Mouse (Mus musculus): ENCODE data around the gene Tut4. TPM values are rescaled to one million over a fixed set of nuclear protein-coding genes. Genes with fewer than 3 reads are reported as not detected.

Gene Tut4
- polyA plus RNA-seq, 1 experiment from 2014 or later: 62.4 TPM

DNA sequence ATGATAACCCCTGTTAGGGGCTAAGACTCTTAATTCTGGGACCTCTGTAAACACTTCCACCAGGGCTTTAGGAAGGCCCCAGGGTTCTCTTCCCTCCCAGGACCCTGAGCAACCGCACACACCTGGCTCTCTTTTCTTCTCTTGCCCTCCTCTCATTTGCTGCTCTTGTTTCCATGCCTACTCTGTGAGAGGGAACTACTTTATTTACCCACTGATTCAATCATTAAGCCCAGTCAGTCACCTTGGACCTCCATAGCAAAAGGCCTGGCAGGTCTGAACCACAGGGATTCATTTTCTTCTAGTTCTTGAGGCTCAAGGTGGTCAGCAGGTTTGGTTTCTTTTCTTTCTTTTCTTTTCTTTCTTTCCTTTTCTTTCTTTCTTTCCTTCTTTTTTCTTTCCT, 23.0 kb upstream of the Tut4 start:
- no peak for ATAC-seq (ENCODE audit: insufficient number of reproducible peaks, low FRiP score, low TSS enrichment, low read depth)
- peaks cover 6% of the 10 kb centered on the region; the same call in 1 of the 2 replicates for H3K4me1 ChIP-seq
- no peak overlapping the region for H3K9ac ChIP-seq
- no peak overlapping the region for H3K4me3 ChIP-seq (replicated peaks)
- H3K27ac ChIP-seq (replicated peaks): no peak overlapping the region
- no peaks in the 10 kb centered on the region for H3K9me3 ChIP-seq (replicated peaks)
- no peaks in the 10 kb centered on the region for H3K27me3 ChIP-seq
- WGBS: 86% methylated on average over 1 of the region's 1 CpGs
- no peaks in the 10 kb centered on the region for H3K36me3 ChIP-seq
- no peak overlapping the region for H3K4me2 ChIP-seq (replicated peaks)

GRCm38 (mm10) chr4:108438082-108438840, 21.0 kb upstream of the Tut4 start:
- Histone ChIP-seq H3K27ac (replicated peaks) (no peak overlapping the region), H3K27me3 (no peaks in the 10 kb centered on the region), H3K9ac (no peak overlapping the region), H3K4me1 (no peaks in the 10 kb centered on the region), H3K4me2 (replicated peaks) (no peak overlapping the region), H3K9me3 (replicated peaks) (no peaks in the 10 kb centered on the region), H3K36me3 (no peaks in the 10 kb centered on the region), H3K4me3 (replicated peaks) (no peak overlapping the region)
- ATAC-seq (ENCODE audit: insufficient number of reproducible peaks, low FRiP score, low TSS enrichment, low read depth): no peak
- 75% methylated on average over 6 of the region's 6 CpGs for WGBS

GRCm38 (mm10) chr4:108448091-108448490, 11.1 kb upstream of the Tut4 start:
- no peaks in the 10 kb centered on the region for H3K36me3 ChIP-seq
- no peak for ATAC-seq (ENCODE audit: insufficient number of reproducible peaks, low FRiP score, low TSS enrichment, low read depth)
- H3K4me1 ChIP-seq: no peaks in the 10 kb centered on the region
- no peak overlapping the region for H3K27ac ChIP-seq (replicated peaks)
- no peak overlapping the region for H3K9ac ChIP-seq
- no peak overlapping the region for H3K4me3 ChIP-seq (replicated peaks)
- H3K27me3 ChIP-seq: no peaks in the 10 kb centered on the region
- no peaks in the 10 kb centered on the region for H3K9me3 ChIP-seq (replicated peaks)
- no peak overlapping the region for H3K4me2 ChIP-seq (replicated peaks)
- 84% methylated on average over 7 of the region's 7 CpGs for WGBS

- Histone ChIP-seq H3K27me3 (no peaks in the 10 kb centered on the region), H3K9ac (no peak overlapping the region), H3K27ac (replicated peaks) (no peak overlapping the region), H3K36me3 (no peaks in the 10 kb centered on the region), H3K9me3 (replicated peaks) (no peaks in the 10 kb centered on the region), H3K4me3 (replicated peaks) (no peak overlapping the region), H3K4me2 (replicated peaks) (no peak overlapping the region), H3K4me1 (0 out of 2 replicates have a peak, but pooled peaks cover under 1% of the 10 kb centered on the region)
- ATAC-seq (ENCODE audit: insufficient number of reproducible peaks, low FRiP score, low TSS enrichment, low read depth): no peak
- 60% methylated on average over 2 of the region's 2 CpGs for WGBS
Observed at GRCm38 (mm10) chr4:108456028-108456427, 3.2 kb upstream of the Tut4 start.

DNA sequence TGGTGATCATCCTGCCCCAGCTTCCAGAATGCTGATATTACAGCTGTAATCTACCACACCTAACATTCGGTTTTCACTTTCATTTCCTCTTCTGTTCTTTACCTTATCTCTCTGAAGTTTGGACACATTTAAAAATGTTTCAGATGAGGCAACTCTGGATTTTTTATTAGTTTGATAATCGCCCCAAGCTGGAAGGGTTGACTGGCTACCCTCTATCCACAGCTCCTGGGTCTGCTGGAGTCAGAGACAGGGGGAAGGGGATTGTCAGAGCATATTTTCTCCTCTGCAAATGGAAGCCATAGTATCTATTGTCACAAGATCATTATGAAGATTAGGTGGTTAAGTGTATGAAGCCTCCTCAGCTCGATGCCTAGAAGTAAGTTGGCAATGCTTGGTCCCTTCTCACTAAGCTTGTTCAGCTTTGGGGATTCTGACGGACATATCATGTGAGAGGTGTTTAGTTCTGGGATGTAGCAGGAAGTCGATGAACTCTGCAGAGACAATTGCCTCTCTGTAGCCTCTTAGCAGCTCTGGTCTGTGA, 955 bp upstream of the Tut4 start:
- H3K9me3 ChIP-seq (replicated peaks): no peaks in the 10 kb centered on the region
- 30% methylated on average over 5 of the region's 5 CpGs for WGBS
- peak overlapping the region; percentile 77 for H3K4me2 ChIP-seq (replicated peaks)
- H3K27me3 ChIP-seq: no peaks in the 10 kb centered on the region
- peak overlapping the region; percentile 94; the same call in 1 of the 2 replicates for H3K4me3 ChIP-seq (replicated peaks)
- no peaks in the 10 kb centered on the region for H3K36me3 ChIP-seq
- H3K4me1 ChIP-seq: peaks cover 4% of the 10 kb centered on the region; the same call in 1 of the 2 replicates
- no peak overlapping the region; the same call in 1 of the 2 replicates for H3K9ac ChIP-seq
- peak overlapping the region; percentile 96 for H3K27ac ChIP-seq (replicated peaks)
- no peak for ATAC-seq (ENCODE audit: insufficient number of reproducible peaks, low FRiP score, low TSS enrichment, low read depth)

GRCm38 (mm10) chr4:108460156-108460923, 1.1 kb downstream of the Tut4 start:
- under 1% methylated on average over 59 of the region's 59 CpGs for WGBS
- Histone ChIP-seq H3K4me1 (peaks cover 4% of the 10 kb centered on the region; the same call in 1 of the 2 replicates), H3K4me2 (replicated peaks) (peak overlapping the region; percentile 77), H3K27ac (replicated peaks) (peak overlapping the region; percentile 96), H3K36me3 (no peaks in the 10 kb centered on the region), H3K9me3 (replicated peaks) (no peaks in the 10 kb centered on the region), H3K27me3 (no peaks in the 10 kb centered on the region), H3K9ac (peak overlapping the region; percentile 86), H3K4me3 (replicated peaks) (peak overlapping the region; percentile 94)
- ATAC-seq (ENCODE audit: insufficient number of reproducible peaks, low FRiP score, low TSS enrichment, low read depth): peak; percentile 49

- H3K9me3 ChIP-seq (replicated peaks): no peaks in the 10 kb centered on the region
- no peak overlapping the region for H3K27ac ChIP-seq (replicated peaks)
- H3K4me2 ChIP-seq (replicated peaks): peak overlapping the region; percentile 77
- WGBS: 29% methylated on average over 5 of the region's 5 CpGs
- no peak for ATAC-seq (ENCODE audit: insufficient number of reproducible peaks, low FRiP score, low TSS enrichment, low read depth)
- no peaks in the 10 kb centered on the region for H3K36me3 ChIP-seq
- peak overlapping the region; percentile 94 for H3K4me3 ChIP-seq (replicated peaks)
- no peaks in the 10 kb centered on the region for H3K27me3 ChIP-seq
- no peak overlapping the region for H3K9ac ChIP-seq
- H3K4me1 ChIP-seq: peaks cover 4% of the 10 kb centered on the region; the same call in 1 of the 2 replicates
Observed at GRCm38 (mm10) chr4:108461262-108461903, 2.2 kb downstream of the Tut4 start.

- no peaks in the 10 kb centered on the region for H3K9me3 ChIP-seq (replicated peaks)
- ATAC-seq (ENCODE audit: insufficient number of reproducible peaks, low FRiP score, low TSS enrichment, low read depth): no peak
- H3K9ac ChIP-seq: no peak overlapping the region
- no peaks in the 10 kb centered on the region for H3K27me3 ChIP-seq
- H3K4me1 ChIP-seq: no peaks in the 10 kb centered on the region
- H3K4me2 ChIP-seq (replicated peaks): no peak overlapping the region
- H3K27ac ChIP-seq (replicated peaks): no peak overlapping the region
- 78% methylated on average over 2 of the region's 2 CpGs for WGBS
- H3K4me3 ChIP-seq (replicated peaks): no peak overlapping the region
- H3K36me3 ChIP-seq: no peaks in the 10 kb centered on the region
Observed at GRCm38 (mm10) chr4:108473586-108473985, 14.4 kb downstream of the Tut4 start.

GRCm38 (mm10) chr4:108482776-108483175, 23.6 kb downstream of the Tut4 start:
- Histone ChIP-seq H3K27me3 (no peaks in the 10 kb centered on the region), H3K9me3 (replicated peaks) (no peaks in the 10 kb centered on the region), H3K4me2 (replicated peaks) (no peak overlapping the region), H3K4me1 (no peaks in the 10 kb centered on the region), H3K9ac (no peak overlapping the region), H3K27ac (replicated peaks) (no peak overlapping the region), H3K4me3 (replicated peaks) (no peak overlapping the region), H3K36me3 (peaks cover 32% of the 10 kb centered on the region)
- no peak for ATAC-seq (ENCODE audit: insufficient number of reproducible peaks, low FRiP score, low TSS enrichment, low read depth)

GRCm38 (mm10) chr4:108484230-108484629, 25.0 kb downstream of the Tut4 start:
- 95% methylated on average over 4 of the region's 4 CpGs for WGBS
- ATAC-seq (ENCODE audit: insufficient number of reproducible peaks, low FRiP score, low TSS enrichment, low read depth): no peak
- Histone ChIP-seq H3K4me3 (replicated peaks) (no peak overlapping the region), H3K27ac (replicated peaks) (no peak overlapping the region), H3K36me3 (peaks cover 35% of the 10 kb centered on the region), H3K4me2 (replicated peaks) (no peak overlapping the region), H3K27me3 (no peaks in the 10 kb centered on the region), H3K9ac (no peak overlapping the region), H3K9me3 (replicated peaks) (no peaks in the 10 kb centered on the region), H3K4me1 (no peaks in the 10 kb centered on the region)

DNA sequence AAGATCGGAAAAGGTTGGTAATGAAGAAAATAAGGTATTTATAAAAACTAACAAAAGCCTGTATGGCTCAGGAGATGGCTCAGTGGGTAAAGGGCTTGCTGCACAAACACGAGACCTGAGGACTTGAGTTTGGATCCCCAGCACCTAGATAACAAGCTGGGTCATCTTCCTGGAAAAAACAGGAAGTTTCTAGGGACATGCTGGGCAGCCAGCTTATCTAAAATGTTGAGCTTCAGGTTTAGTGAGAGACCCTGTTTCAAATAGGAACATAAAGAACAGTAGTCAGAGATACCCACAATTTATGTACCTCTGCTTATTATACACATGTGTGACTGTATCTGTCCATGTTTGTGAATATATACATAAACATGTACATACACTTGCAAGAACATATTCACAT, 43.8 kb downstream of the Tut4 start:
- no peak overlapping the region for H3K4me2 ChIP-seq (replicated peaks)
- H3K4me1 ChIP-seq: no peaks in the 10 kb centered on the region
- no peak for ATAC-seq (ENCODE audit: insufficient number of reproducible peaks, low FRiP score, low TSS enrichment, low read depth)
- H3K27me3 ChIP-seq: no peaks in the 10 kb centered on the region
- no peak overlapping the region for H3K4me3 ChIP-seq (replicated peaks)
- H3K9me3 ChIP-seq (replicated peaks): no peaks in the 10 kb centered on the region
- no peak overlapping the region for H3K27ac ChIP-seq (replicated peaks)
- 93% methylated on average over 2 of the region's 2 CpGs for WGBS
- H3K36me3 ChIP-seq: peaks cover 35% of the 10 kb centered on the region
- H3K9ac ChIP-seq: no peak overlapping the region

Data from embryonic facial prominence, embryonic 15.5 days (tissue).